Mouse (Mus musculus) small intestine, adult 2 months (tissue): ENCODE data around the gene Nudt4. TPM values are rescaled to one million over a fixed set of nuclear protein-coding genes. Genes with fewer than 3 reads are reported as not detected.

Source experiments
- H3K27ac ChIP-seq: fragments of 200-500 bp; 2 replicates; pipeline ENCODE4 v1.5.1; 2012; ENCODE audit warnings: low read depth, low read length, control low read depth, inconsistent platforms; ENCODE audit not compliant: insufficient read depth
- H3K27me3 ChIP-seq: fragments of 200-500 bp; 2 replicates; pipeline ENCODE4 v1.6.1; 2012; ENCODE audit warnings: mild to moderate bottlenecking, moderate library complexity, low read length, inconsistent platforms; ENCODE audit not compliant: control insufficient read depth, insufficient read depth
- H3K36me3 ChIP-seq: fragments of 200-500 bp; 2 replicates; pipeline ENCODE4 v1.6.1; 2012; ENCODE audit warnings: mild to moderate bottlenecking, low read length, control low read depth, inconsistent platforms; ENCODE audit not compliant: control insufficient read depth, insufficient read depth
- H3K4me1 ChIP-seq: fragments of 200-500 bp; 2 replicates; pipeline ENCODE4 v1.6.1; 2012; ENCODE audit warnings: low read length, inconsistent platforms, mixed read lengths; ENCODE audit not compliant: control insufficient read depth, insufficient read depth, insufficient read length
- H3K4me3 ChIP-seq: fragments of 200-500 bp; 2 replicates; pipeline ENCODE4 v1.5.1; 2012; ENCODE audit warnings: low read depth, mild to moderate bottlenecking, control low read depth, inconsistent platforms, low read length, moderate library complexity
- CTCF ChIP-seq: fragments of 200-500 bp; IDR thresholded peaks from 2 replicates; pipeline ENCODE4 v1.5.1; 2012; ENCODE audit warnings: low read depth, mild to moderate bottlenecking, control low read depth, inconsistent platforms, low read length, moderate library complexity, mixed read lengths; ENCODE audit not compliant: insufficient replicate concordance, insufficient read length; ENCODE audit errors: extremely low read depth
- POLR2A ChIP-seq: fragments of 200-500 bp; IDR thresholded peaks from 2 replicates; pipeline ENCODE4 v1.6.1; 2012; ENCODE audit warnings: low read depth, mild to moderate bottlenecking, control low read depth, inconsistent platforms, low read length, moderate library complexity
- WGBS: fragments of 180-500 bp; shearing (Covaris S2); methylation state at CpG from one replicate; pipeline ENCODE4 v1.1.7; 2018; 5-methylcytosine and 5-hydroxymethylcytosine counted together
- polyA plus RNA-seq: library from polyadenylated mRNA; depleted of rRNA; stranded (reverse); fragments of >200 nt; gene quantifications from 2 replicates; pipeline ENCODE4 v1.2.3, GENCODE M21; 2012

The Nudt4 gene
- polyA plus RNA-seq, 1 experiment, result 89.4 TPM

GRCm38 (mm10) chr10:95595852-95596639 is 32.1 kb upstream of the Nudt4 start:
- 73% methylated on average over 8 of the region's 8 CpGs for WGBS
- Histone ChIP-seq H3K4me1 (peaks cover 6% of the 10 kb centered on the region), H3K4me3 (no peak overlapping the region), H3K27me3 (no peaks in the 10 kb centered on the region), H3K36me3 (no peaks in the 10 kb centered on the region), H3K27ac (peak overlapping the region; percentile 71)
- TF ChIP-seq POLR2A (no peak), CTCF (no peak)

- Histone ChIP-seq H3K36me3 (no peaks in the 10 kb centered on the region), H3K27me3 (no peaks in the 10 kb centered on the region), H3K4me1 (peaks cover 6% of the 10 kb centered on the region), H3K27ac (no peak overlapping the region), H3K4me3 (no peak overlapping the region)
- 76% methylated on average over 11 of the region's 11 CpGs for WGBS
- TF ChIP-seq POLR2A (no peak), CTCF (no peak)
Observed at GRCm38 (mm10) chr10:95594414-95594813, 30.5 kb upstream of the Nudt4 start.

GRCm38 (mm10) chr10:95591257-95591656 is 27.3 kb upstream of the Nudt4 start:
- Histone ChIP-seq H3K27me3 (no peaks in the 10 kb centered on the region), H3K4me3 (no peak overlapping the region), H3K36me3 (no peaks in the 10 kb centered on the region), H3K4me1 (peaks cover 2% of the 10 kb centered on the region), H3K27ac (no peak overlapping the region)
- no peak for TF ChIP-seq POLR2A
- no peak for TF ChIP-seq CTCF
- WGBS, result 80% methylated on average over 4 of the region's 4 CpGs

DNA sequence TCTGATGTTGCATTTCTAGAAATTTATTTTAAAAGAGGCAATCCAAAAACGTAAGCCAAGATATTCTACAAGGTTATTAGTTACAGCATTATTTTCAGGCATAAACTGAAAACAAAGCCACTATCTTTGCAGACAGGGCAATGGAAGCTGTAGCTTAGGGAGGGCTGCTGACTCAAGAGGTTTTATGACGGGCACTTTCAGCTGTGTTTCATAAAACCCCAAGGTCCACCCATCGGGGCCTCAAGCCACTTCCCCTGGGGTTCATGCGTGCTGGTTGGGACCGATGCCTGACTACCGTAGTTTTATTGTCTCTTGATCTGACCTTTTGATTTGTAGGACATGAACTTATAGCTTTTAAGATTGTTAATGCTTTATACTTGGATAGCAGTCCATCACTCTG is 26.2 kb upstream of the Nudt4 start:
- TF ChIP-seq CTCF (no peak), POLR2A (no peak)
- 28% methylated on average over 6 of the region's 6 CpGs for WGBS
- Histone ChIP-seq H3K4me3 (no peak overlapping the region), H3K4me1 (no peaks in the 10 kb centered on the region; the same call in 1 of the 2 replicates), H3K36me3 (no peaks in the 10 kb centered on the region), H3K27ac (no peak overlapping the region), H3K27me3 (no peaks in the 10 kb centered on the region)

- Histone ChIP-seq H3K4me3 (no peak overlapping the region), H3K27ac (no peak overlapping the region), H3K27me3 (no peaks in the 10 kb centered on the region), H3K36me3 (no peaks in the 10 kb centered on the region), H3K4me1 (no peaks in the 10 kb centered on the region; the same call in 1 of the 2 replicates)
- TF ChIP-seq POLR2A, result no peak
- no peak for TF ChIP-seq CTCF
- WGBS, result 93% methylated on average over 4 of the region's 4 CpGs
Observed at GRCm38 (mm10) chr10:95589196-95589595, 25.2 kb upstream of the Nudt4 start.

DNA sequence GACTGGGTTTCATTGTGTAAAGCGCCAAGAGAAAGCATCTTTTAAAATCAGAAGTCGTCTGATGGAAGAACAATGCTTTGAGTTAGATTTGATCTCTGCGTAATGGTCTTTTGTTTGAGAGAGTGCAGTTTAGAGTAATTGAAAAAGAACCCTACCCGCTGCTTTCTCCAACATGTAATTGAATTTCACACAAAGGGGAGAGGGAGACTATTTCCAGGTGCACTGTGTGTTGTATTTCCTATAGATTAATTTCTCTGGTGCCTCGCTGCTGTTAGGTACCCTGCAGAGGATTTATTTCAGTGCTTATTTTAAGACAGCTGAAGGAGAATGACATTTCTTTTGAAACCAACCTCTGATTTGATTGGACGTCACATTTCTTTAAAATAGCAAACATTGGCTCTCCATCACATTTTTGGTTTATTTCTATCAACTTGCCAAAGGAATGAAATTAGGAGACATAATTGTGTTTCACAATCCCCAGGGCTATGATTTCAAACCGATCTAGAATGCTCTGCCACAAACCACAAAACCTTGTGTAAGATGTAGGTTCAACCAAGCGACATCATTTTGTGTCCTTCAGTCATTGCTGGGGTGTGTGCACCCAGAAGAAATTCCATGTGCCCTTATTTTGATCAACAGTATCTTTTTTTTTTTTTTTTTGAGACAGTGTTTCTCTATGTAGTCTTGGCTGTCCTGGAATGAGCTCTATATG is 23.7 kb upstream of the Nudt4 start:
- H3K36me3 ChIP-seq, result no peaks in the 10 kb centered on the region
- H3K27me3 ChIP-seq, result no peaks in the 10 kb centered on the region
- H3K4me1 ChIP-seq, result no peaks in the 10 kb centered on the region; the same call in 1 of the 2 replicates
- TF ChIP-seq POLR2A (no peak), CTCF (no peak)
- whole genome bisulfite sequencing, result 89% methylated on average over 8 of the region's 8 CpGs
- no peak overlapping the region for H3K4me3 ChIP-seq
- H3K27ac ChIP-seq, result no peak overlapping the region

GRCm38 (mm10) chr10:95585554-95585953 is 21.6 kb upstream of the Nudt4 start:
- H3K4me1 ChIP-seq, result no peaks in the 10 kb centered on the region
- 87% methylated on average over 6 of the region's 6 CpGs for WGBS
- TF ChIP-seq CTCF (no peak), POLR2A (no peak)
- no peak overlapping the region for H3K4me3 ChIP-seq
- H3K27me3 ChIP-seq, result no peaks in the 10 kb centered on the region
- H3K36me3 ChIP-seq, result no peaks in the 10 kb centered on the region
- H3K27ac ChIP-seq, result no peak overlapping the region
